Mouse (Mus musculus) adrenal gland, postnatal 4 days (tissue): Measurements from ENCODE around the gene Pvalb. TPM values are rescaled to one million over a fixed set of nuclear protein-coding genes. Genes with fewer than 3 reads are reported as not detected.

Experiments
- DNase-seq, 2 experiments: peaks; one replicate each; pipeline ENCODE4 v3.0.0; 2021 to 2022; ENCODE audit warnings: low spot score in 2 of 2, mixed read lengths in 2 of 2
- total RNA-seq, 2 experiments: library from RNA; stranded (reverse); gene quantifications; 2 replicates each; pipeline ENCODE4 v1.2.3; 2021

Gene Pvalb
- total RNA-seq, 2 experiments from 2014 or later: 2.8 to 13.4 TPM

DNA sequence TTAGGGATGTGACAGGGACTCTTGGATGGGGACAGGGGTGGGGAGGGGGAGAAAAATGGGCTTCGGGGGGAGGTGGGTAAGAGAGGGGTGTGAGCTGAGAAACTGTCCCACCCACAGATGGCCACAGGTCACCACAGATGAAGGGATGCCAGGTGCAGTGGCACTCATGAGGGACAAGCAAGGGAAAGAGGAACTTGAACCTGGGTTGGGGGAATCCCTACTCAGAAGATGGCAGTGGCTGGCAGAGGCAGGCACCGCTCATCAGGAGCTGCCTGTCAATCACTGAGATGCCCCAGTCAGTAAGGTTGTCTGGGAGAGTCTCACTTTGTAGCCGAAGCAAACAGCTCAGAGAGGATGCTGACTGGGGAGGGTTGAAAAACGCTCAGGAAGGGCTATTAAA is 40.9 kb downstream of the Pvalb start:
- no peak for DNase-seq

DNA sequence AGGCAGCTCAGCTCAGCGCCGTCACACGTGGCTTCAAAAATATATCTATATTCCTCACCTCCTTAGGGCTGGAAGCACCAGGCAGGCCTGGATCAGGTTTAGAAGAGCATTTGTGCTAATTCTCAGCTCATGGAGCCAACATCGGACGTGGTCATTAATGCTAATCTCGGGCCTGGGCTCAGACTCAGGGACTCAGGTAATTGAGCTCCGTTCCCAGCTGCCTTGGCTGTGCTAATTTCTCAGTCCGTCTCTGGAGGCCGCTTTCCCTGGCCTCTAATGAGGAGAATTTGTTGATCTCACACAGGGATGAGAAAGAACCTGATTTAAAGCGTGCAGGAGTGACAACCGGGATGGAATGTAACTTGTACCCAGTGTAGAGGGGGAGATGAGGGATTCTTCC is 41.7 kb downstream of the Pvalb start:
- no peak for DNase-seq

DNA sequence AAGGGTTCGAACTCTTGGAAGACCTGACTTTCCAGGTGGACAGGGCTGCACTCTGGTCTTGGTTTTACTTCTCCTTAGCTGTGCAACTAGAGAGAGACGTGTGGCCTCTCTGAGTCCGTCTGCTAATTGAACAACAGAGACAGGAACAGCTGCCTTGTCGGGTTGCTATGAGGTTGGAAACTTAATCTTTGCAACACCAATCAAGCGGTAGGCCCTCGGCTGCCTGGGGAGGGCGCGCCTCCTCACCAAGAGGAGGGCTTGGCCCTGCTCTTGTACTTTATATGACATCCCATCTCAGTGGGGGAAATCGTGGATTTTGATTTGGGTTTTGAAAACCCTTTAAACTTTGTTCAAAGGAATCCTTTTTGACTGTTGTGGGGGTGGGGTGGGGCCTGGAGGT is 44.3 kb downstream of the Pvalb start:
- no peak for DNase-seq

DNA sequence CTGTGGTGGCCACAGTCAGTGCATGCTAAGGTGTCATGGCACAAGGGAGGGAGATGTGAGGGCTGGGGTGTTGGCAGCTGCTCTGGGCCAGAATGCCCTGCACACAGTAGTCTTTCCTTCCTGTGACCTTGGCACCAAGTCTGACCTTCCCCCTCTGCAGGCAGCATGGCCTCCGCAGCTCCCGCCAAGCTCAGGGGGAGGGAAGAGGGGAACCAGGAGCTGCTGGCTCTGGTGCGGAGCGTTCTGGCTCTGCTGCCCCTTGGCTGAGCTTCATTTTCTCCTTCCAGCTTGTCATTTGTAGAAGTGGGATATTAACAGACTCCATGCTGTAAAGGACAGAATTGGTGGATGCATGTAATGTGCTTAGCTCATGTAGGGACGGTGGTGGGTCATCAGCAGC is 47.9 kb downstream of the Pvalb start:
- no peak for DNase-seq

DNA sequence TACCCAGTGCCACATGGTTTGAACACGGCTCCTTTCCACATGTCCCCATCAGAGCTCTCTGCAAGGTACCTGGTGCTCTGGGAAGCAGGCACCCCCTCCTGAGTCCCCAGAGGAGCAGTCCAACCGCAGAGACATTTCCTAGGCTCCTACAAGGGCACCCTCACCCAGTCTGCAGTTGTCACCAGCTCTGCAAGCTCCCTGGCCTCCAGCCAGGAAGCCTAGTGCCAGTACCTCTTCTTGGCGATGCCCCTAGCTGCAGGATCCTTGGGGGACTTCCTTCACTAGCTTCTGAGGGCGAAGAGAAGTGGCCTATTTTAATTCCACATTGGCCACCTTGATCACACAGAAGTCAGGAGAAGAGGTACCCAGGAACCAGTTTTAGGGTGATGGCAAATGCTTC is 48.4 kb downstream of the Pvalb start:
- no peak for DNase-seq

DNA sequence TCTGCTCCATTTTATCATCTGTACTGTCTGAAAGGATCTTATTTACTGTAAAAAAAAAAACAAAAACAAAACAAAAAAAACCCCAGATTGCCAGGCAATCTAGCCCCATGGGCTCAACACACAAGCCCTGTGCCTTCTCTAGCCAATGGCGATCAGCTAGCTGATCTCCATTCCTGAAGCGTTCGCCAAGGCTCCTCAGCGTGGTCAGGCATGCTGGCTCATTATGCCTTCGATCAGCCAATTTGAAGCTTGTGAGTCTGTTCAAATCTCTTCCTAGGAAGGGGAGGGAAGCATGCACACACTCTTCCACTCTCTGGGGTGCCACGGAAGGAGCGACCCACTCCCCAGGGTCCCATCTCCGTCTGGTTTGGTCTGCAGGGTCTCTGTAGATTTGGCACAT is 48.9 kb downstream of the Pvalb start:
- no peak for DNase-seq

DNA sequence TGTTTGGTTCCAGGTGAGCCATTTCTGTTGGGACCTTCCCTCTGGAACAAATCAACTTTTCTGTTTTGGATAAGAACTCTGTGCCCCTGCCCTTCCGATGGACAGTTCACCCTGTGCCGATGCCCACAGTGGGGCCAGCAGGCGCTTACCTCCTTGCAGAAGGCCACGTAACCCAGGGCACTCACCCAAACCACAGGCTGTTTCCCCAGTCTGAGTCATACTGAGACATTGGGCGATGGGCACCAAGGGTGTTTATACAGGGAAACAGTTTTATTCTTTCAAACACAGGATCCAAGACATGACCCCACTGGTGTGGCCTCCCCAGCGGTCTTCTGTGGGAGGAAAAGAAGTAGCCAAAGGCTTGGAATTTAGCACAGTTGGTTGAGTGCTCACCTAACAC is 50.8 kb downstream of the Pvalb start:
- DNase-seq: no peak

DNA sequence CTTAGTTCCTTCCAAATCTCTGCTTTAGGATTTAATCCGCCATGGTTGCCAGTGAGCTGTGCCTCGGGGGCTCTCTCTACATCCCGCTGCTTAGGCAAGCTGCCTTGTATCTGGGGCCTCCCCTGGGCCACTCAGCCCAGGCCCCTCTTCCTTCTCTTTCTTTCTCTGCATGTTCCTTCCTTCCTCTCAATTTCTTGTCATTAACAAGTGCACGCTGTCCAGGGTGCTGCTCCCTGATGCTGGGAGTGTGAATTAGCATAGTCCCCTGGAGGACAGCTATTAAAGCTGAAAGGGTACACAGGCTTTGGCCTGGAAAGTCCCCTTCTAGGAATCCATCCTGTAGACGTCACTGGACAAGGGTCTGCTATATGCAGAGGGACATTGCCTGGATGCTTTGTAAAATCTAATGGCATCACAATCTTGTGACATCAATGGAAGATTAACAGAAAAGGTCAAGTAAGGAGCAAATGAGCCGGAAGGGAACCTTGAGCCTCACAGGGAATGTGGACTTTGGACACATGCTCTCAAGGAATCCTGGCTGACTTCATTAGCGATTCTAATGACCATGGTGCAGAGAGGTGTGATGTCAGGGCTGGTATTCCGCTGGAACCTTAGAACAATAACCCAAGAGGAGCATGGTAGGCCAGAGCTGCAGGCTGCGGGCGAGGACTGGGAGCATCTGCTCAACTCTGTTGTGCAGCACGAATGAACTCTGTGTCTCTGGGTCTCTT is 53.0 kb downstream of the Pvalb start:
- no peak for DNase-seq

DNA sequence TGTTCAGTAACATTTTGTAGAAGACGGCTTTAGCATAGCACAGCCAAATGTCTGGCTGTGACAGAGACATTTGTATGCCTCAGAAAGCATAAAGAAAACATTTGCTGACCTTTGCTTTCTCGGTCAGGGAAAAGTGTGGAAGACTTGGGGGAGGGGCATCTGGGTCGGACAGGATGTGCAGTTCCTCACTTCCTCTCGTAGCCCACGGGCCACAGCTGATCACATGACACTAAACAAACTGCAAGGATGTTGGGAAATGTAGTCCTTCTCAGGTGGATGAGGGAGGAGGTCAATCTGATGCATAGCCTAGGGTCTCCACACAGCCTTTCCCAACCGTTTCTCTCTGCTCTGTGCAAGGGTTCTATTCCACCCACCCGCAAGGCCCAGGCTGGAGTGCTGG is 57.6 kb downstream of the Pvalb start:
- no peak for DNase-seq

Other genes starting within 250 kb of the Pvalb start
- 1 to 10 TPM; 4.9 to 5.2 TPM for gene Foxred2, start 249.7 kb downstream of the Pvalb start, total RNA-seq
- gene Eif3d, start 235.6 kb downstream of the Pvalb start, total RNA-seq: 100 to 1,000 TPM; 214 to 215 TPM
- gene Cacng2, start 86.4 kb downstream of the Pvalb start, total RNA-seq: under 1 TPM; 0.65 to 0.78 TPM
- gene Ift27, start 32.3 kb downstream of the Pvalb start, total RNA-seq: 10 to 100 TPM; 32.1 to 32.8 TPM
- gene Ncf4, start 38.4 kb upstream of the Pvalb start, total RNA-seq: 1 to 10 TPM; 3.6 to 4.9 TPM
- 1 to 10 TPM; 1.7 to 2.1 TPM for gene Csf2rb2, start 99.3 kb upstream of the Pvalb start, total RNA-seq
- 10 to 100 TPM; 10.9 to 13.4 TPM for gene Csf2rb, start 119.4 kb upstream of the Pvalb start, total RNA-seq
- gene Tex33, start 189.5 kb upstream of the Pvalb start, total RNA-seq: not detected
- gene Tst, start 199.5 kb upstream of the Pvalb start, total RNA-seq: 100 to 1,000 TPM; 217 to 242 TPM
- 10 to 100 TPM; 52.8 to 53.8 TPM for gene Mpst, start 200.0 kb upstream of the Pvalb start, total RNA-seq
- 100 to 1,000 TPM; 107 to 113 TPM for gene Kctd17, start 222.2 kb upstream of the Pvalb start, total RNA-seq